In the genomic region with DNA sequence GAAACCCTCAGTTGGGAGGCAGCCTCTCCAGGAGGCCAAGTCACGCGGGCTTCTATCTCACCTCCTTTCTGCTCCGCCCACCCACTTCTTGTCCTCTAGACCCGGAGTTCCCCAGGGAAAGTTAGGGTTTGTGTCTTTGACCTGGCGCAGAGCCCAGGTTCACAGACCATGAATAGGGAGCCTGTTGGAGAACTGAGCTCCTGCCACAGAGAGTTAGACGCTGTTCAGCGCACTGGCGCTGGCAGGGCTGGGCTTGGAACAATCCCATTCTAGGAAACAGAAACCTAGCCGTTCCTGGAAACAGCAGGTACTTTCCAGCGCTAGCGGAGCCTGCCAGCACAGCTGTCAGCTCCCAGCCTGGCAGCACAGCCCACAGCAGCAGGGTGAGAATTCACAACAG, we compare ENCODE assay signal across 9 mouse cellular contexts. TPM values are rescaled to one million over a fixed set of nuclear protein-coding genes. Genes with fewer than 3 reads are reported as not detected.
DNase-seq lines count a peak whose midpoint lies in the region; ATAC-seq and TF ChIP-seq lines count a peak whose summit lies in the region.
"Had no signal": no experiment of that assay in that cellular context is flagged by ENCODE, and none has a peak within 500 bp of the region (broad histone marks: within the 10 kb centered on the region; RNA-seq: fewer than 3 reads in every experiment).

No protein-coding gene starts in this region.

- DNase-seq in layer of hippocampus, adult 8-10 months (ENCODE audit: low spot score in 2 of 2) = peak; percentile 34 to 44
- no peak for DNase-seq in layer of hippocampus, postnatal 14 days (ENCODE audit: low spot score in 2 of 2)
- peak; percentile 62 for DNase-seq in MEL (ENCODE audit: low read depth, low spot score)
- DNase-seq in brain, embryonic 14.5 days (ENCODE audit: low read depth) = peak; percentile 38
- peak; percentile 59 for DNase-seq in ovary, postnatal 36 days (ENCODE audit: low spot score)
- no peak for DNase-seq in hindbrain, embryonic 14.5 days (ENCODE audit: low spot score)
- DNase-seq in forebrain, embryonic 11.5 days (ENCODE audit: low spot score) = no peak

- no peak for TF ChIP-seq CTCF in MEL (IDR thresholded peaks at IDR 0.05 in 2 of 3, conservative IDR thresholded peaks at IDR 0.05 in 1 of 3; ENCODE audit: control insufficient read depth in 1 of 3, insufficient read depth in 1 of 3, low read depth in 2 of 3, low read length in 3 of 3, poor library complexity in 1 of 3, severe bottlenecking in 1 of 3)
- no peak for TF ChIP-seq CTCF in brain, embryonic 14.5 days (IDR thresholded peaks at IDR 0.05; ENCODE audit: borderline replicate concordance, extremely low read depth, insufficient read depth, insufficient read length)

- peak overlapping the region; percentile 59 for H3K27ac ChIP-seq in MEL (ENCODE audit: control insufficient read depth, low read depth, low read length)
- H3K27ac ChIP-seq in hindbrain, embryonic 14.5 days = no peak overlapping the region
- no peak overlapping the region for H3K27ac ChIP-seq in forebrain, embryonic 11.5 days (ENCODE audit: low read depth, low read length)
- H3K27ac ChIP-seq: heart, embryonic 15.5 days had no signal

- peak; percentile 76 for ATAC-seq in inflammation-experienced regulatory T-cells, adult 6 months
- no peak for ATAC-seq in hindbrain, embryonic 14.5 days (ENCODE audit: low FRiP score)
- ATAC-seq in forebrain, embryonic 11.5 days (replicated peaks; ENCODE audit: low FRiP score) = no peak

- H3K36me3 ChIP-seq in MEL (ENCODE audit: control insufficient read depth in 1 of 2, insufficient read depth in 2 of 2, low read length in 2 of 2) = peaks cover 0 to 18% of the 10 kb centered on the region in 2 experiments; a peak in 2 of 4 replicates
- H3K36me3 ChIP-seq in hindbrain, embryonic 14.5 days (replicated peaks; ENCODE audit: control insufficient read depth, insufficient read depth) = no peaks in the 10 kb centered on the region
- no peaks in the 10 kb centered on the region for H3K36me3 ChIP-seq in forebrain, embryonic 11.5 days (ENCODE audit: control insufficient read depth, insufficient read depth, low read length)
- H3K36me3 ChIP-seq: heart, embryonic 15.5 days had no signal

- H3K9me3 ChIP-seq in MEL (replicated peaks; ENCODE audit: insufficient read depth, low read length) = no peaks in the 10 kb centered on the region
- no peaks in the 10 kb centered on the region for H3K9me3 ChIP-seq in hindbrain, embryonic 14.5 days (ENCODE audit: control insufficient read depth, low read length)
- H3K9me3 ChIP-seq in forebrain, embryonic 11.5 days (ENCODE audit: control insufficient read depth, low read length) = no peaks in the 10 kb centered on the region

- H3K27me3 ChIP-seq in MEL (ENCODE audit: control insufficient read depth in 1 of 2, insufficient read depth in 2 of 2, low read length in 2 of 2) = no peaks in the 10 kb centered on the region
- peaks cover 22% of the 10 kb centered on the region for H3K27me3 ChIP-seq in hindbrain, embryonic 14.5 days (ENCODE audit: control insufficient read depth, insufficient read depth, low read length)
- H3K27me3 ChIP-seq in forebrain, embryonic 11.5 days (ENCODE audit: control insufficient read depth, insufficient read depth, low read length) = peaks cover 11% of the 10 kb centered on the region

- H3K79me2 ChIP-seq in MEL (ENCODE audit: control insufficient read depth, insufficient read depth, low read length, poor library complexity) = no peaks in the 10 kb centered on the region

- H3K4me1 ChIP-seq in MEL (ENCODE audit: control insufficient read depth in 1 of 2, insufficient read depth in 2 of 2, low read length in 2 of 2) = peaks cover 5 to 20% of the 10 kb centered on the region in 2 experiments
- no peaks in the 10 kb centered on the region for H3K4me1 ChIP-seq in hindbrain, embryonic 14.5 days (replicated peaks; ENCODE audit: control insufficient read depth, insufficient read depth, low read length)
- no peaks in the 10 kb centered on the region for H3K4me1 ChIP-seq in forebrain, embryonic 11.5 days (replicated peaks; ENCODE audit: control insufficient read depth, insufficient read depth, low read length)
- H3K4me1 ChIP-seq: heart, embryonic 15.5 days had no signal

- TF ChIP-seq POLR2A in MEL (IDR thresholded peaks at IDR 0.05; ENCODE audit: control insufficient read depth in 1 of 2, insufficient read depth in 1 of 2, low read depth in 1 of 2, low read length in 2 of 2, poor library complexity in 1 of 2) = no peak
- no peak for TF ChIP-seq POLR2A in brain, embryonic 14.5 days (IDR thresholded peaks at IDR 0.05; ENCODE audit: borderline replicate concordance, extremely low read depth, insufficient read depth, insufficient read length, poor library complexity, severe bottlenecking)

- no peak for TF ChIP-seq RAD21 in MEL (IDR thresholded peaks at IDR 0.05; ENCODE audit: low read depth, low read length)

- H3K4me3 ChIP-seq in MEL (ENCODE audit: control insufficient read depth in 1 of 2, insufficient read depth in 1 of 2, low read depth in 2 of 2, low read length in 2 of 2) = peak overlapping the region; percentile 1 to 26; a peak in 2 of 4 replicates
- no peak overlapping the region for H3K4me3 ChIP-seq in hindbrain, embryonic 14.5 days (replicated peaks; ENCODE audit: low read length)
- no peak overlapping the region for H3K4me3 ChIP-seq in forebrain, embryonic 11.5 days (ENCODE audit: low read depth, low read length)
- H3K4me3 ChIP-seq: heart, embryonic 15.5 days had no signal

- no peak overlapping the region for H3K4me2 ChIP-seq in hindbrain, embryonic 14.5 days (replicated peaks)
- H3K4me2 ChIP-seq in forebrain, embryonic 11.5 days (ENCODE audit: low read depth, low read length, severe bottlenecking) = no peak overlapping the region
- H3K4me2 ChIP-seq: heart, embryonic 15.5 days had no signal

- no peak for TF ChIP-seq EP300 in MEL (IDR thresholded peaks at IDR 0.05; ENCODE audit: low read depth in 1 of 2, low read length in 2 of 2)

- peak overlapping the region; percentile 6 for H3K9ac ChIP-seq in MEL (ENCODE audit: control insufficient read depth, low read depth, low read length, poor library complexity, severe bottlenecking)
- no peak overlapping the region for H3K9ac ChIP-seq in hindbrain, embryonic 14.5 days
- H3K9ac ChIP-seq in forebrain, embryonic 11.5 days (ENCODE audit: low read length) = no peak overlapping the region
- H3K9ac ChIP-seq: heart, embryonic 15.5 days had no signal

- WGBS in hindbrain, embryonic 14.5 days = 76% methylated on average over 11 of the region's 11 CpGs
- WGBS in forebrain, embryonic 11.5 days = 90% methylated on average over 11 of the region's 11 CpGs

RNA-seq across cellular contexts. Expression of a gene that starts 15.3 kb away (rescaled TPM):
- 10 to 100 TPM; 12.3 to 18.1 (median 15.9) TPM for total RNA-seq in layer of hippocampus, adult 8-10 months (2022)
- 1 to 10 TPM; 5.7 to 5.9 TPM for total RNA-seq in layer of hippocampus, postnatal 14 days (2021)
- 40.3 and 48.5 TPM in 2 replicates for total RNA-seq in MEL (2012; rRNA removed)
- 10 to 100 TPM in 1 of 2 experiments, not detected in 1; 63.0 TPM for polyA plus RNA-seq in MEL (2012; ENCODE audit: insufficient read depth in 1 of 2, insufficient read length in 2 of 2, low read depth in 1 of 2, low replicate concordance in 2 of 2, missing spikeins in 1 of 2)
- polyA plus RNA-seq in brain, embryonic 14.5 days (2012; rRNA removed) = 0.93 and 1.1 TPM in 2 replicates
- 100 to 1,000 TPM in 2 of 3 experiments, 10 to 100 TPM in 1; 94.0 to 181 (median 103) TPM for polyA plus RNA-seq in inflammation-experienced regulatory T-cells, adult 6 months (2017; shearing (Covaris generic))
- 0.72 and 1.6 TPM in 2 replicates for polyA plus RNA-seq in hindbrain, embryonic 14.5 days (2014; fragmentation: Nextera tagmentation; extraction: Ambion mirVana)
- 0.11 and 0.41 TPM in 2 replicates for polyA plus RNA-seq in forebrain, embryonic 11.5 days (2014; fragmentation: Nextera tagmentation; extraction: Ambion mirVana)

RNA-seq across cellular contexts. Expression of a gene that starts 20.0 kb away (rescaled TPM):
- 1 to 10 TPM in 2 of 4 experiments, under 1 TPM in 1, not detected in 1; 0.69 to 3.3 (median 1.8) TPM for total RNA-seq in layer of hippocampus, adult 8-10 months (2022)
- total RNA-seq in layer of hippocampus, postnatal 14 days (2021) = under 1 TPM in 1 of 2 experiments, not detected in 1; 0.69 TPM
- total RNA-seq in MEL (2012; rRNA removed) = 0.75 and 0.81 TPM in 2 replicates
- 1 to 10 TPM in 1 of 2 experiments, not detected in 1; 2.0 TPM for polyA plus RNA-seq in MEL (2012; ENCODE audit: insufficient read depth in 1 of 2, insufficient read length in 2 of 2, low read depth in 1 of 2, low replicate concordance in 2 of 2, missing spikeins in 1 of 2)
- polyA plus RNA-seq in brain, embryonic 14.5 days (2012; rRNA removed) = 0.04 and 0.11 TPM in 2 replicates
- polyA plus RNA-seq in inflammation-experienced regulatory T-cells, adult 6 months (2017; shearing (Covaris generic)) = 10 to 100 TPM in 2 of 3 experiments, 1 to 10 TPM in 1; 8.4 to 87.4 (median 63.4) TPM
- polyA plus RNA-seq in hindbrain, embryonic 14.5 days (2014; fragmentation: Nextera tagmentation; extraction: Ambion mirVana) = not detected in 2 replicates
- not detected in 2 replicates for polyA plus RNA-seq in forebrain, embryonic 11.5 days (2014; fragmentation: Nextera tagmentation; extraction: Ambion mirVana)

RNA-seq across cellular contexts. Expression of a gene that starts 21.2 kb away (rescaled TPM):
- 10 to 100 TPM in 2 of 4 experiments, 1 to 10 TPM in 2; 3.8 to 18.8 (median 10.0) TPM for total RNA-seq in layer of hippocampus, adult 8-10 months (2022)
- 1 to 10 TPM; 2.5 to 2.6 TPM for total RNA-seq in layer of hippocampus, postnatal 14 days (2021)
- 129 and 144 TPM in 2 replicates for total RNA-seq in MEL (2012; rRNA removed)
- polyA plus RNA-seq in MEL (2012; ENCODE audit: insufficient read depth in 1 of 2, insufficient read length in 2 of 2, low read depth in 1 of 2, low replicate concordance in 2 of 2, missing spikeins in 1 of 2) = 100 to 1,000 TPM in 1 of 2 experiments, not detected in 1; 133 TPM
- 2.0 and 2.4 TPM in 2 replicates for polyA plus RNA-seq in brain, embryonic 14.5 days (2012; rRNA removed)
- polyA plus RNA-seq in inflammation-experienced regulatory T-cells, adult 6 months (2017; shearing (Covaris generic)) = 1,000 to 10,000 TPM in 2 of 3 experiments, 100 to 1,000 TPM in 1; 835 to 1,025 (median 1,010) TPM
- polyA plus RNA-seq in hindbrain, embryonic 14.5 days (2014; fragmentation: Nextera tagmentation; extraction: Ambion mirVana) = 3.6 and 3.8 TPM in 2 replicates
- polyA plus RNA-seq in forebrain, embryonic 11.5 days (2014; fragmentation: Nextera tagmentation; extraction: Ambion mirVana) = 1.5 and 1.6 TPM in 2 replicates

RNA-seq across cellular contexts. Expression of a gene that starts 31.1 kb away (rescaled TPM):
- 1 to 10 TPM; 3.9 to 9.0 (median 5.8) TPM for total RNA-seq in layer of hippocampus, adult 8-10 months (2022)
- 1 to 10 TPM; 1.1 to 1.8 TPM for total RNA-seq in layer of hippocampus, postnatal 14 days (2021)
- total RNA-seq in MEL (2012; rRNA removed) = 23.3 and 24.9 TPM in 2 replicates
- 10 to 100 TPM in 1 of 2 experiments, not detected in 1; 14.7 TPM for polyA plus RNA-seq in MEL (2012; ENCODE audit: insufficient read depth in 1 of 2, insufficient read length in 2 of 2, low read depth in 1 of 2, low replicate concordance in 2 of 2, missing spikeins in 1 of 2)
- polyA plus RNA-seq in brain, embryonic 14.5 days (2012; rRNA removed) = 0.86 and 1.1 TPM in 2 replicates
- 100 to 1,000 TPM; 330 to 403 (median 338) TPM for polyA plus RNA-seq in inflammation-experienced regulatory T-cells, adult 6 months (2017; shearing (Covaris generic))
- polyA plus RNA-seq in hindbrain, embryonic 14.5 days (2014; fragmentation: Nextera tagmentation; extraction: Ambion mirVana) = 0.95 and 1.2 TPM in 2 replicates
- polyA plus RNA-seq in forebrain, embryonic 11.5 days (2014; fragmentation: Nextera tagmentation; extraction: Ambion mirVana) = 0.99 and 1.6 TPM in 2 replicates

RNA-seq across cellular contexts. Expression of a gene that starts 31.3 kb away (rescaled TPM):
- total RNA-seq in layer of hippocampus, adult 8-10 months (2022) = 10 to 100 TPM in 1 of 4 experiments, 1 to 10 TPM in 3; 2.5 to 10.6 (median 5.8) TPM
- total RNA-seq in layer of hippocampus, postnatal 14 days (2021) = 1 to 10 TPM; 2.8 to 3.2 TPM
- total RNA-seq in MEL (2012; rRNA removed) = 24.6 and 30.7 TPM in 2 replicates
- 10 to 100 TPM in 1 of 2 experiments, not detected in 1; 46.6 TPM for polyA plus RNA-seq in MEL (2012; ENCODE audit: insufficient read depth in 1 of 2, insufficient read length in 2 of 2, low read depth in 1 of 2, low replicate concordance in 2 of 2, missing spikeins in 1 of 2)
- 1.8 and 2.1 TPM in 2 replicates for polyA plus RNA-seq in brain, embryonic 14.5 days (2012; rRNA removed)
- 100 to 1,000 TPM; 174 to 216 (median 189) TPM for polyA plus RNA-seq in inflammation-experienced regulatory T-cells, adult 6 months (2017; shearing (Covaris generic))
- polyA plus RNA-seq in hindbrain, embryonic 14.5 days (2014; fragmentation: Nextera tagmentation; extraction: Ambion mirVana) = 2.2 and 2.6 TPM in 2 replicates
- polyA plus RNA-seq in forebrain, embryonic 11.5 days (2014; fragmentation: Nextera tagmentation; extraction: Ambion mirVana) = 1.6 and 1.7 TPM in 2 replicates

Comparison
In these comparisons a context has a peak if more than half of its experiments do, and no peak if none do; other contexts are left out.
1. DNase-seq: peak in layer of hippocampus, adult 8-10 months (2 of 2), MEL (single experiment), brain, embryonic 14.5 days (single experiment) and ovary, postnatal 36 days (single experiment); none in layer of hippocampus, postnatal 14 days (0 of 2), hindbrain, embryonic 14.5 days (single experiment) and forebrain, embryonic 11.5 days (single experiment).
2. H3K4me3 ChIP-seq: peak in MEL (2 of 2); none in hindbrain, embryonic 14.5 days (single experiment) and forebrain, embryonic 11.5 days (single experiment).
3. RNA of a gene that starts 21.2 kb away (polyA plus RNA-seq): 835 to 1,025 TPM in inflammation-experienced regulatory T-cells, adult 6 months; 133 TPM in MEL, 3.6 to 3.8 TPM in hindbrain, embryonic 14.5 days, 2.0 to 2.4 TPM in brain, embryonic 14.5 days and 1.5 to 1.6 TPM in forebrain, embryonic 11.5 days; every median in the first group is over 4 times any median in the second.